Mouse (Mus musculus): Measurements from ENCODE around the gene Tm6sf2.

DNA sequence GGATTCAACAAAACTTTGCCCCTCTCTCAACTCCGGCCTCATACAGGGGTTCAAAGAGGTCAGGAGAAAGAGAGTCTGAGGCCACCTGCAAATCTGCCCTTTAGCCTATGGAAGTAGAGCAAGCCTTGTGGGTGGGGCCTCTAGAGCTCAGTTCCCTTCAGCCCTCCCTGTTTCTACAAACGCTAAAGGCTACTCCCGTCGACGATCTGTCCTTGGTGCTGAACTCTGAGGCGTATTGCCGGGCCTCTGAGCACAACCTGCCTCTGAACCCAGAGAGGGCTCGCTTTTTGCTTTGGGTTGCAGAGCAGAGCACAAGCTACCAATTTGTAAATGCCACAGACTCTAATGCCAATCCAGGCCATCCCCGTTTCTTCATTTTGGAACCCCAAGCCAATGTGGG lies 44.9 kb downstream of the Tm6sf2 start:
- TF ChIP-seq POLR2A (IDR thresholded peaks at IDR 0.05; ENCODE audit: insufficient read depth, low read depth, low read length) = no peak
- TF ChIP-seq CTCF (IDR thresholded peaks at IDR 0.05; ENCODE audit: insufficient read depth, low read depth, low read length) = no peak

Data from olfactory bulb, adult 2 months (tissue).